Mouse (Mus musculus) frontal cortex, adult (tissue): ENCODE measurements around the gene Yy1.
"Not testable (repeated sequence)": the region's sequence is repeated elsewhere in the genome, so short reads cannot be mapped to it uniquely, and the experiment has no call there.

ENCODE experiments used
- ATAC-seq: cut with Nextera tagmentation; 2 replicates; pipeline ENCODE4 v1.9.2; 2017; ENCODE audit warnings: mild to moderate bottlenecking, moderate library complexity, mixed read lengths; ENCODE audit not compliant: low TSS enrichment

Gene Yy1

GRCm38 (mm10) chr12:108826282-108826957, 33.6 kb downstream of the Yy1 start:
- ATAC-seq: no peak

DNA sequence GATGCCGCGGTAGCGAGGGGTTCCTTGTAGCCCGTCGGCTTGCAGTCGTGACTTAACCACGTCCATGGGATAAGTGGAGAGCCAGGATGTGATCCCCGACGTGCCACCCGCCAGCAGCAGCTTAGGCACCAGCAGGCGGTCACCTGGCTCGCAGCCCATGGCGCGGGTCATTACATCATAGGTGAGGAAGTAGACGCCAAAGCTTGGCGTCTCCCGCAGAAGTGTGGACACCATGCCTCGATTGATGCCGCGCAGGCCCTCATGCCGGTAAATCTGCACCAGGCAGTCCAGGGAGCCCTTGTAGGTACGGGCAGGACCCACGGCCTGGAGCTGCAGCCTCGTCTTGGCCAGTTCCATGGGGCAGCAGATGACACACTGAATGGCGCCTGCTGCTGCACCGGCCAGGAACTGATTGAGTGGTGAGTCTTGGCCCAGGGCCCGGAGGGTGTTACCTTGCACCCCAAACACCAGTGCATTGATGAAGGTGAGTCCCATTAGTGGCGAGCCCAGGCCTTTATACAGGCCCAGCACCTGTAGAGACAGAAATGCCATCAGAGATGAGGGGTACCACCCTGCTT, 34.3 kb downstream of the Yy1 start:
- no peak for ATAC-seq

GRCm38 (mm10) chr12:108827641-108828040, 34.9 kb downstream of the Yy1 start:
- ATAC-seq: no peak

DNA sequence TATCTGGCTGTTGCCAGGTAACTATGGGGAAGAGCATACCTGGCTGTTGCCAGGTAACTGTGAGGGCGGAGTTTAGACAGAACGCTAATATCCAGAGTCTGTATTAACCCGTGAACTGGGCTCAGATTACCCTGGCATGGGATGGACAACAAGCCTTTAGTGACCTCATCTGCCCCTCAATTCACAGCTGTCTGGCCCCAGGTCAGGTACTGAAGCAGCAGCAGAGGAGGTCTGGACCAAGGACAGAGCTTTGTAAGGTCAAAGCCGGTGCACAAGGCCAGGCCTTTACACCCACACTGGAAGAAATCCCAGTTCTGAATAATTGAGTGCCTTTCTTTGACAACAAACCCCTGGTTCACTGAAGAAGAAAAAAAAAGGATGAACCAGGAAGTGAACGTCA, 36.9 kb downstream of the Yy1 start:
- ATAC-seq: no peak

DNA sequence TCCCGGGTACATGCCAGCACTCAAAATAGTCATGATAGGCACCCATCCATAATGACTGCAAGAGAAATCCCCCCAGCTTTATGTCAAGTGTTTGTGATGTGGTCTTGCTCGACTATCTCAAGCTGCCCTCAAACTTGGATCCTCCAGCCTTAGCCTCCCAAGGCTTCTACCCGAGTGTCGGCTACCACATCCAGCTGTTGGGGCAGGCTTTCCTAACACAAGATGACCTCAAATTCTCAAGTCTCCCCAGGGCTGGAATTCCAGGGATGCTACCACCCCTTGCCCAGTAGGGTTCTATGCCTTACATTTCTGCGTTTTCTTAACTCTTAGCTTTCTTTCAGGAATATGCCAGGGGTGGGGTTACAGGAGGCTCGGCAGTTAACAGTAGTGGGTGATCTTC, 37.6 kb downstream of the Yy1 start:
- ATAC-seq: no peak

DNA sequence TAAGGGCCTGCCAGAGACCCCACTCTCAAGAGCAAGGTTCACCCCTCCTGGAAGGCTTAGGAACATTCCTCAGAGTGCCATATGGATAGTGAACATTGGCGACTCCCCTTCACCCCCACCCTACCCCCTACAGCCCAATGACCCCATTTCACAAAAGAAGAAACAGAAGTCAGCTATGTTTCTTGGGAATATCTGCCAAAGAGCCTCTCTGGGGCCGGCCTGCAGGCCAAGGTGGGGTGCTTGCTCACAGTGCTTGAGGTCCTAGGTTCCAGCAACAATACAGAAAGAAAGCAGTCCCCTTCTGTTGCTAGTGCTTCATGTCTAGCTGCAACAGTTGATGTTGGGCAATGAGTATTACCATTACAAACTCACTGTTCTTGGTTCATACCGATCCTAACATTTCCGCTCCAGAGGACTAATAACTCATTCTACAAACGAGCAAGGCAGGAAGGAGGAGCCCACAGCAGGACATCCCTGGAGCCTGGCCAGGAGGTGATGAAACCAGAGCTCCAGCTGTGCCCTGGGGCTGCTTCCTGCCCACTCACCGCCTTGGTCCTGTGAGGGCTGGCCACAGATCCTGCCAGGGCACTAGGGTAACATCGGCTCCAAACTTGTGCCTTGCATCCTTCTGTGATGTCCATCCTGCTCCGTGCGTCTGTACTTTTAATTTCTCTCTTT, 39.3 kb downstream of the Yy1 start:
- no peak for ATAC-seq

DNA sequence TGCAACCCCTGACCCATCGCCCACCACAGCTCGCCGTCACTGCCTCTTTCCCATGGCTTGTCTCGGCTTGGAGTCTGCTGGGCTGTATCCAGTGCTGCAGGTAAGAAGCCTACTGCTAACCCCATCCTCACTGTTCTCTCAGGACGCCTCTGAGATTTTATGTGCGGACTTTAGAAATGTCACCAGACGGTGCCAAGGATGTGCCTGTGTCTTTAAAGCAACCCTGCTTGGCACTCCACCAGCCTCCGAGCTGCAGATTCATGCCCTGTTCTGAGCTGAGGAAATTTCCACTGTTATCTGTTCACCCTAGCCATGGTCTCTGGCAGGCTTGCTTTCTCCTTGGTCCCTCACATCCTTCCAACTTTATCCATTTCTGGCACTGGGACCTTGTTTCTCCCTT, 40.1 kb downstream of the Yy1 start:
- ATAC-seq: peak; percentile 8; the same call in 1 of the 2 replicates

DNA sequence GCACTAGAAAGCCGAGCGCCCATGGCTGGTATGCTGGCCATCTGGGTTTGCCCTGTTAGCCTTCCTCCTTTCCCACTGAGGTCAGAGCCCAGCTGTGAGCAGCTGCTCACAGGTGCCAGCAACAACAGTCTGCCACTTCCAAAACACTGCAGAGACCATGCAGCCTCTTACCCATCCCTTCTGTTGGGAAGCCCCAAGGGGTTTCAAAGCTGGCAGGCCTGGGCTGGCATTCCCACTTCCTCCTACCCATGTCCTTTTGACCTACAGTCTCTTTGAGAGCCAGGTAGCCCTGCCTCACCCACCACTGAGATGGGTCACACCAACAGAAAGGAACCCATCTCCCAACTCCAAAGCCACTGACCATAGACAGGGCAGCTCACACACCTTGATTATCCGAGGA, 40.6 kb downstream of the Yy1 start:
- no peak for ATAC-seq

GRCm38 (mm10) chr12:108834337-108834736, 41.6 kb downstream of the Yy1 start:
- ATAC-seq: no peak

DNA sequence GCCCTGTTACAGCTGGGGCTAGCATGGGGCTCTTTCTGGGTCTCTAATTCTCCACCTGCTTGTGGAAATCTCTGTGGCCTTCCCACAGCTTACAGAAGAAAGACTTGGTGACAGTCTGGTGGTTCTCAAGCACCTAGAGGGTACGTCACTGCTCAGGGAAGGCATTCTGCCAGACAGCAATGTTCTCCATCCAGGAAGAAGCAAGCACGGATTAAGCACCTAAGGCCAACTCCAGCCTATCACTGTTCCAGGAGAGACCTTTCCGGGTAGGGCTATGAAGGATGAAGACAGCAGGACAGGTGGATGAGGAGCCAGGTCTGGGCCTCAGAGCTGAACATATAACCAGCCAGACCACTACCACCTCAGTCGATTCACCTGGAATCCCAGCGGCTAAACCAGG, 42.0 kb downstream of the Yy1 start:
- ATAC-seq: no peak

DNA sequence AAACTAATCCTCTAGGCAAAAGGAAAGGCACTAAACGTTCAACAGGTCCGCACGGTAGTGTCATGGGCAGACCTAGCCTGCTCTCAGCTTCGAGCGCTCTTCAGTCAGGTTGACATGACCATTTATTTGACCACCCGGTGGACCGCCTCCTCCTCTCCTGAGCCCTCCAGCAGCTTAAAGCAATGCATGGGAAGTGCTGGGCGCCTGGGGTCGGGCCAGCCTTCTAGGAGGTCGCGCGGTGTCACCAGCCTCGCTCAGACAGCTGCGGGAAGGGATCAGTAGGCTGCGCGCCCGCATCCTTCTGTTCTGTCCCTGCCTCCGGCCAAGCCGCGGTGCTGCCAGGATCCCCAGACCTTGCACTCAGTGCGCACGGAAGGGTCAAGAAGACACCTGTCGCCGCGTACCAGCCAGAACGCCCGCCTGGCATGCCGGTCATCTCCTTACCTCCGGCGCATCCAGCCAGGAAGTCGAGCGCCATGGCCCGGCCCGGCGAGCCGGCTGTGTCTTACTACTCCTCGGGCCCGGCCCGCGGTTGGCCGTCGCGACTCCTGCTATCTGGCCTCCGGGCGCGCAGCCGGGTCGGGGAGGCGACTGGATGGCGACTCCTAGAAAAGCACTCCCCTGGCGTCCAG, 42.6 kb downstream of the Yy1 start:
- ATAC-seq: peak; percentile 31; the same call in 1 of the 2 replicates

DNA sequence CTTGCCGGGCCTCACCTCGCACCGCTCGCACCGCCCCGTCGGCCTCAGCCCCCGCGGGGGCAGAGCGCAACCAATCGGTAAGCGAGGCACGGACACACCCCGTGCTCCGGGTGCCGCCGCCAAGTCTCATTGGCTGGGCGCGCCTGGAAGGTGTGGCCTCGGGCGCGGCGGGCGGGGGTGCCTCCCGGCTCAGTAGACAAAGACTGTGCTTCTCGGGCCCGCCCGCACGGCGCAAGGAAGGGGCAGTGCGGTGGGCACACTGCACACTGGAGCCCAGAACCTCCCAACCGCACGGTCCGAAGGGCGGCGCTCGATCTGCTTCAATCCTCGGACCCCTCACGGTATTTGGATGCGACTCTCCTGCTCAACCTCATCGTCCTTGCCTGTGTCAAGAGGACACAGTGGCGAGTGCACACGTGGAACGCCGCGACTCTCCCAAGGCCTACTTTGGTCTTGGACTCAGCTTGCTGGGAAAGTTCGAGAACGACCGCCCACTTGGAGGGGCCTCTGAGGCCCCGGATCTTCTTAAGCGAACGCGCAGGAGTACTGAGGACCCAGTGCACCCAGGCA, 43.2 kb downstream of the Yy1 start, which contains the start of the genes Slc25a29 and Slc25a47:
Gene Slc25a29, minus strand, starts transcription at position 44 of the 570 bp plus-strand sequence.
Gene Slc25a47, plus strand, starts transcription at position 207 of the 570 bp plus-strand sequence.
- peak; percentile 94 for ATAC-seq

- no peak for ATAC-seq
These were observed 43.9 kb downstream of the Yy1 start for GRCm38 (mm10) chr12:108836722-108837121.

DNA sequence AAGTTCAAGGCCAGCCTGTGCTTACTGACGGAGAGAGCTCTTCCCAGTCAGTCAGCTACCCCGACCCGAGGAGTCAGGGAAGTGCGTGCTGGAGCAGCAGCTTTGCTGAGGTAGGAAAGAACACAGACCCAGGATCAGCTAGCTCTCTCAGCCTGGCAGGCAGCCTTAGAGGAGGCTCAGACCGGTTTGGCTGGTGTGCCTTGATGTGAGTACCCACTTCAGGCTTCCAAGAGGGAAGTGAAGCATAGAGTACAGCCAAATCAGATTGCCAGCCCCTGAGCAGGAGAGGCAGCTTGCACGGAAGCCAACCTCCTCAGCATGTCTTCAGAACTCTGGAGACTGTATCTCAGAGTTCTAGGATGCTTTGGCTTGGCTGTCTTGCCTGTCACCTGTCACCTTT, 48.4 kb downstream of the Yy1 start:
- peak; percentile 40; the same call in 1 of the 2 replicates for ATAC-seq

DNA sequence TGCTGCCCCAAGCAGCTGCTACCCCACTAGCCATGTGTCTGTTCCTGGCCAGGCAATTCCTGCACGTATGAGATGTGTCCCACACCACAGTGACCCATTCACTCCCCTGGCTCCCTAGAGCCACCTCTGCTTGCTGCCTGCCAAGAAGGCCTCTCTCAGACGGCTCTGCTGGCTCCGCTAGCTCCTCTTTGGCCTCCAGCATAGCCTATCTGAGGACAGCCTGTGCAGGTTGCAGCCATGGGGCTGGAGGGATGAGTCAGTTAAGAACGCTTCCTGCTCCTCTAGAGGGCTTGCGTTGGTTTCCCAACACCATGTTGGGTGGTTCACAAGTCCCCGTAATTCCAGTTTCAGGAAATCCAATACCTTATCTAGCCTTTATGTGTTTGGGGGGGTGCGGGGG, 49.9 kb downstream of the Yy1 start:
- no peak for ATAC-seq

GRCm38 (mm10) chr12:108848033-108848432, 55.3 kb downstream of the Yy1 start:
- not testable (repeated sequence) for ATAC-seq

DNA sequence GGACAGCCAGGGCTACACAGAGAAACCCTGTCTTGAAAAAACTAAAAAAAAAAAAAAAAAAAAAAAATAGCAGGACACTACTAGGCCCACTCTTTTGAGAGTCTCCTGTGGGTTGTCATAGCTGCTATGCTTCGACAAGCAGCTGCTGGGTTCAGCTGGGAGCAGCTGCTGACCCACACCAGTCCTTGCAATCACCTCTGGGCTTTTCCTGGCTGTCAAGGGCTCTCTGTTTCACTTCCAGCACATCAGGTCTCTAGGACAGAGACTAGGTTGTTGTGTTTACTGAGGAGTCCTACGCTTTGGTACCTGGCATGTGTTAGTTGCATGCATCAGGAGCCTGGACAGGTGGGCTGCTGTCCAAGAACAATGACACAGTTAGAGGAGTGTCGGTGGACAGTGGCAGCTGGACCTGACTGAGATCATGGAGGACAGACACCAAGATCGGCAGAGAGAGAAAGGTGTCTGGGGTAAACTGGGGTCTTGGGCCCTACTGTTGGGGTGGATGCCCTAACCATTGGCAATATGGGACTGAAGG, 56.8 kb downstream of the Yy1 start:
- ATAC-seq: no peak

DNA sequence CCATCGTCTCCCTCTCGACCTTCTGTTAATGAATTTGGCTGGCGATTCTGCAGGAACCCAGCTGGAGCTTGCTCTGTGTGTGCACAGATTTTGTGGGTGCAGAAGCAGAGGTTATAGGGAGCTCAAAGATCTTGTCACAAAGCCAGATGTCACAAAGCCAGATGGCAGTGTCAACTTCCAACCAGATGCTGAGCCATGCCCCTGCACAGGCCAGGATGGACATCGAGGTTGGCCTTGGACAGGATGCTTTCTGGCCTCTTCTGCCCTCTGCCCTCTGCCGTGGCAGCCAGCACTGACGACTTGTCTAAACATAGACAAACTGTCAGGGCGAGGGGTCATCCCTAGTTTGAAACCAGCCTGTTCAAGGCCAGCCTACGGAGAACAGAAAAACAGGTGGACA, 57.4 kb downstream of the Yy1 start:
- no peak for ATAC-seq

DNA sequence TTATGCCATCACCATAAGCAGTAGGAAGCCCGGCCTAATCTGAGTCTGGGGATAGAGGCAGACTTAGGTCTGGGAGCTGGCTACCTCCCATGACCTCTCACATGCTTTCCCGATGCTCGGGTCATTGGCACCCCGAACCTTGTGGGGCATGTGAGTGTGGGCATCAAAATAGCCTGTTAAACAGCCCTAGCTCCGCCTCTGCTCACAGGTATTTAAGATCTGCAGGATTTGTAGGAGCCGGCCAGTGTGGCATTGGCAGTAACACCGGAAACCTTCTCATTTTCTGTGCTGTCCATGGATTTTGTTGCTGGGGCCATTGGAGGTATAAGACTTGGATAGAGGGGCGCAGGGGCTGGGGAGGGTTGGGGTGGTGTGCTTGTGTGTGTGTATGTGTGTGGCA, 58.1 kb downstream of the Yy1 start:
- ATAC-seq: no peak

DNA sequence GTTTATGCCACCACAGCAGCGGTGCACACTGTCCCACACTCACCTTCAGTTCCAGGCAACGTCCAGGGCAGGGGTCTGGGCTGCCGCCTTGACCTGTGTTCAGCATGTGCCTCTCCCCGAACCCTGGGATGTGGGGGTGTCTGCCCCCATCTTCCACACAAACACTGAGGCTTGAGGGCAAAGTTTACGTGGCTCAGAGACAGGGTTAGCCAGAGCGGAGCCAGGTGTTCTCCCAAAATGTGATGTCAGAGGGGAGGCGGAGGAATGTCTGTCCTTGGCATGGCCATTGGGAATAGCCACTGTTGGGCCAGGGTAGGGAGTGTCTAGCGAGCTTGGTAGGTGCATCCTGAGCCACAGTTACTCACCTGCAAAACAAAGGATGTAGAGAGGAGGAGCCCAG, 60.0 kb downstream of the Yy1 start:
- no peak for ATAC-seq

- ATAC-seq: no peak
These were observed 62.3 kb downstream of the Yy1 start for GRCm38 (mm10) chr12:108855081-108855480.

DNA sequence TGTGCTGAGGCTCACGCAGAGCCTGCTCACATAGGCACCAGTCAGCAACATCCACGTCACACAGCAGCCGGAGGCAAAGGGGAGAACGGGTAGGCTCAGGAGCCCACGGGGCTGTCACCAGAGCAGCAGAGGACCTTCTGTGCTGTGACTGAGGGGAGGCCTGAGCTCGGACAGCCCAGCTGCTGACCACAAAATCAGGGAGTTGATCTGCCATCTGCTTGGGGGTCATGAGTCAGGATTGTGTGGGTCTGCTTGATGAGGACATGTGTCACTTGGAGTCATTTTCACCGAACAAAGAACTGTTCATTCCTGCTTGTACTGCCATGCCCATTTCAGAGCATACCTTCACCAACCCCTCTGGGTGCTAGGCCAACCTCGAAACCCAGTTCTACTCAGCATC, 63.4 kb downstream of the Yy1 start:
- no peak for ATAC-seq
